Mouse (Mus musculus) T-helper 2 cell (primary cell): ENCODE measurements around the gene Kcnrg.

Source experiments
- in situ Hi-C: fragments of 300-600 bp; cut with MboI, MseI; formaldehyde crosslinking; loops from one replicate; pipeline ENCODE4 v1.15.1; 2025; ENCODE audit warnings: high pct_unique_total_duplicates

Kcnrg gene

DNA sequence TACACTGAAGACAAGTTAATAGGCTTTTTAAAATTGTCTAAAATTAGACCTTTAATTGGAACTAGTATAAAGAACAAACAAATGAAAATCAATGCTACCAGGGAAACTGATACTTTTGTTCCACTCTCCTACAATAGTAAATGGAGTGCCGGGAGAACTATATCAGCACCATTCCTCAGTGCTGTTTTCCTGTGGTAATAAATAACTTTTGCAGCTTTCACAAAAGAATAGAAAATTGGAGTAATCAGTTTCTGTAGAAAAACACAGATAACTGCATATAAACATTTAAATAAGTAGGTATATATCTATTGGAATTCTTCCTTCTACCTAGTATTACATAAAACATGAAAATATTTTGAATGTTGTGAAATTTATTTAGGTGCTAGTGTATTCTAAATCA is 38.3 kb downstream of the Kcnrg start:
- in situ Hi-C loops, result no loop called here

GRCm38 (mm10) chr14:61647182-61647880 is 40.1 kb downstream of the Kcnrg start:
- in situ Hi-C loops, result no loop called here

- in situ Hi-C loops, result no loop called here
Observed at GRCm38 (mm10) chr14:61647881-61648684, 40.8 kb downstream of the Kcnrg start.

DNA sequence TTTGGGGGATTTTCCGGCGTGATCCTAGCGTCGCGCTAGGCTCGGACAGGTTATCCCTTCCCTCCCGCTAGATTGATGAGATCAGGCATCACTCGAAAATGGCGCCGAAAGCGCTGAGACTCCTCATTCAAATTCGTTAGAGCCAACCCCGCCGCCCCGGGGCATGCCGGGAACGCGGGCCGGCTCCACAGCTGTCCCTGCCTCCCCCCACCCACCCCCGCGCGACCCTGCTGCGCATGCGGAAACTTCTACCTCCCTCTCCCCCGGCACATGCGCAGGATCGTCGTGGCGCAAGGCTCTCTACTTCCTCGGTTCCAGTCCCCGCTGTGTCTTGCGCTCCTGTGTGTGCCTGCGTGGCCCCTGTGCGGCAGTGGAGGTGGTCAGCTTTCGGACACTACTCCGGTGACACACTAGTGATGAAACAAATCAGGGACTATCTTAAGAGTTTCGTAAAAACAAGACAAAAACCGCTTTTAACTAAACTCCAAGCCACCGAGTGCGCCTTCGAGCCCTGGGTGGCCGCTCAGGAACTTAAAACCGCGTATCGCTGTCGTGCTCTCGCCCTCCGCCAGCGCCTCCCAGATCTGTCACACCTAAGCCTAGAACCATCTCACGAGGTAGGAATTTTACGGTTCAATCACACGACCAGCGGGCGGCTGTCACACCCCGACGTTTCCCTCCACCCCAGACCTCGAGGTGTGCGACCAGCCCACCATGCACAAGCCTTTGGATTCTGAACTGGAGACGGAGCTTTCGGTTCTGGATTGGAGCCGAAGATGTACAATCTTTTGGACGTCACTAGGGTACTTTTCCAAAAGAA is 41.6 kb downstream of the Kcnrg start:
- in situ Hi-C loops, result no loop called here

DNA sequence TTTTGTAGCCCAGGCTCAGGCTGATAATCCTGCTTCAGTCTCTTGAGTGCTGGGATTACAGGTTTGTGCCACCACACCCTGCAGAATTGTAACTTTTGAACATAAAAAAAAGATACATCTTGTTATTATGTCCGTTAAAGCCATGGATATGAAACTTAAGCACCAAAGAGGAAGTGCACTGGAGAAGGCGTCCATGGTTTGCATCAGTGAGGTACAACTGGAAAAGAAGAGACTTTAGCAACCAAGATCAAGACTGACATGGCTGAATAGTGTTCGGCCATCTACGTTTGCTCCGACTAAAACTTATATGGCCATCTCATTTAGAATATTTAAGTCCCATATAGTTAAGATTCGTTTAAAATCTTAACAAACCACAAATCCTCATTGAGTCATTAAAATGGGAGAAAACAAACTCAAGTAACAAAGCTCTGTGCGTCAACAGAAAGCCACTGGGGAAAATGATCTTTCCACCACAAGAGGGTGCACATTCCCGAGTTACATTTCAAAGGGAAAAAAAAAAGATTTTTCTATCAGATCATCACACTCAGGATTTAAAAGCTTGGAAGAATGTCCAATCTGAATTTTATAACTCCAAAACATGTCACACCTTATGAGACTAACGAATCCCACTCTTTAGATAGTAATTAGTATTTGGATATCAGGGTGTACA is 43.2 kb downstream of the Kcnrg start:
- in situ Hi-C loops, result loop anchor here (5.0 kb wide), 1 partner anchor 37 kb away; no protein-coding TSS in a partner anchor

GRCm38 (mm10) chr14:61656469-61656868 is 49.2 kb downstream of the Kcnrg start:
- in situ Hi-C loops, result no loop called here

DNA sequence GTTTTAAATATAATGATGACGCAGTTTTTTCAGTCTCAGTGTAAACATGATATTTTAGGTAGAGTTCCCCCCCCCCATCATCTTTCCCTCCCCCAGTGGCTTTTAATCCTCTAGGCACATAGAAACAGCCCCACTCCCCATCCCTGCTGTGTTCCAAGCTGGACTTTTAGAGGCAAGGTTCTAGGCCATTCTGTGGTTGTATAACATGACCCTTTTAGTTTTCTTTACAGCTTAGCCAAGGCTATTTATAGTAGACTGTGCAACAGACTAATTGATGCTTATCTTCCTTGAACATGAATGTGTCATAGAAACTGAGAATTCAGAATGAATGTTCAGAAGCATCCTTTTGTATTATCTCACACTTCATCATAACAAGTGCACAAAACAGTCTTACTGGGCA is 54.2 kb downstream of the Kcnrg start:
- in situ Hi-C loops, result no loop called here

GRCm38 (mm10) chr14:61662307-61662706 is 55.0 kb downstream of the Kcnrg start:
- in situ Hi-C loops, result no loop called here
